Mouse (Mus musculus): ENCODE measurements around the gene Rbms3. TPM values are rescaled to one million over a fixed set of nuclear protein-coding genes. Genes with fewer than 3 reads are reported as not detected.

Gene Rbms3
- polyA plus RNA-seq, 1 experiment from 2014 or later = 48.9 TPM

GRCm38 (mm10) chr9:116872346-116872745 lies 757.4 kb downstream of the Rbms3 start:
- no peak overlapping the region for H3K4me2 ChIP-seq (replicated peaks; ENCODE audit: low read depth, low read length)
- TF ChIP-seq CTCF (IDR thresholded peaks at IDR 0.05) (no peak), EP300 (IDR thresholded peaks at IDR 0.05) (no peak)
- 0 out of 2 replicates have a peak, but pooled peaks cover 4% of the 10 kb centered on the region for H3K4me1 ChIP-seq (ENCODE audit: insufficient read depth, low read depth, low read length)
- H3K36me3 ChIP-seq (ENCODE audit: insufficient read depth, low read length) = no peaks in the 10 kb centered on the region
- no peak for DNase-seq (ENCODE audit: low spot score)
- H3K27ac ChIP-seq (ENCODE audit: low read length) = 0 out of 2 replicates have a peak overlapping the region, but pooled peaks have one; percentile 20
- ATAC-seq = no peak
- no peak overlapping the region for H3K4me3 ChIP-seq (ENCODE audit: low read depth, low read length)
- no peaks in the 10 kb centered on the region for H3K9me3 ChIP-seq (ENCODE audit: low read length)
- no peak overlapping the region for H3K9ac ChIP-seq (replicated peaks; ENCODE audit: low read depth)
- H3K27me3 ChIP-seq (replicated peaks; ENCODE audit: insufficient read depth, low read length) = no peaks in the 10 kb centered on the region
- 26% methylated on average over 6 of the region's 6 CpGs for WGBS

GRCm38 (mm10) chr9:116871576-116871975 lies 758.1 kb downstream of the Rbms3 start:
- H3K4me1 ChIP-seq (ENCODE audit: insufficient read depth, low read depth, low read length) = 0 out of 2 replicates have a peak, but pooled peaks cover 4% of the 10 kb centered on the region
- no peak overlapping the region for H3K27ac ChIP-seq (ENCODE audit: low read length)
- DNase-seq (ENCODE audit: low spot score) = peak; percentile 29
- no peak overlapping the region for H3K9ac ChIP-seq (replicated peaks; ENCODE audit: low read depth)
- ATAC-seq = 0 out of 2 replicates have a peak, but pooled peaks have one; percentile 20
- TF ChIP-seq CTCF (IDR thresholded peaks at IDR 0.05) = no peak
- no peak for TF ChIP-seq EP300 (IDR thresholded peaks at IDR 0.05)
- no peaks in the 10 kb centered on the region for H3K36me3 ChIP-seq (ENCODE audit: insufficient read depth, low read length)
- no peaks in the 10 kb centered on the region for H3K9me3 ChIP-seq (ENCODE audit: low read length)
- H3K27me3 ChIP-seq (replicated peaks; ENCODE audit: insufficient read depth, low read length) = no peaks in the 10 kb centered on the region
- 60% methylated on average over 5 of the region's 5 CpGs for WGBS
- H3K4me2 ChIP-seq (replicated peaks; ENCODE audit: low read depth, low read length) = no peak overlapping the region
- H3K4me3 ChIP-seq (ENCODE audit: low read depth, low read length) = no peak overlapping the region

GRCm38 (mm10) chr9:116866060-116866459 lies 763.7 kb downstream of the Rbms3 start:
- Histone ChIP-seq H3K4me3 (ENCODE audit: low read depth, low read length) (no peak overlapping the region), H3K27me3 (replicated peaks; ENCODE audit: insufficient read depth, low read length) (no peaks in the 10 kb centered on the region), H3K4me2 (replicated peaks; ENCODE audit: low read depth, low read length) (no peak overlapping the region), H3K36me3 (ENCODE audit: insufficient read depth, low read length) (no peaks in the 10 kb centered on the region), H3K9me3 (ENCODE audit: low read length) (no peaks in the 10 kb centered on the region), H3K4me1 (ENCODE audit: insufficient read depth, low read depth, low read length) (no peaks in the 10 kb centered on the region), H3K27ac (ENCODE audit: low read length) (no peak overlapping the region), H3K9ac (replicated peaks; ENCODE audit: low read depth) (no peak overlapping the region)
- no peak for DNase-seq (ENCODE audit: low spot score)
- no peak for ATAC-seq
- WGBS = 87% methylated on average over 7 of the region's 7 CpGs
- no peak for TF ChIP-seq EP300 (IDR thresholded peaks at IDR 0.05)
- no peak for TF ChIP-seq CTCF (IDR thresholded peaks at IDR 0.05)

GRCm38 (mm10) chr9:116863626-116864025 lies 766.1 kb downstream of the Rbms3 start:
- TF ChIP-seq EP300 (IDR thresholded peaks at IDR 0.05) (no peak), CTCF (IDR thresholded peaks at IDR 0.05) (peak; percentile 8; the same call in 1 of the 2 replicates)
- ATAC-seq = no peak
- H3K9ac ChIP-seq (replicated peaks; ENCODE audit: low read depth) = no peak overlapping the region
- no peaks in the 10 kb centered on the region for H3K36me3 ChIP-seq (ENCODE audit: insufficient read depth, low read length)
- no peak overlapping the region for H3K27ac ChIP-seq (ENCODE audit: low read length)
- no peaks in the 10 kb centered on the region for H3K27me3 ChIP-seq (replicated peaks; ENCODE audit: insufficient read depth, low read length)
- DNase-seq (ENCODE audit: low spot score) = peak; percentile 35
- no peaks in the 10 kb centered on the region for H3K9me3 ChIP-seq (ENCODE audit: low read length)
- H3K4me2 ChIP-seq (replicated peaks; ENCODE audit: low read depth, low read length) = no peak overlapping the region
- H3K4me1 ChIP-seq (ENCODE audit: insufficient read depth, low read depth, low read length) = no peaks in the 10 kb centered on the region
- no peak overlapping the region for H3K4me3 ChIP-seq (ENCODE audit: low read depth, low read length)
- 32% methylated on average over 4 of the region's 4 CpGs for WGBS

GRCm38 (mm10) chr9:116862341-116862740 lies 767.4 kb downstream of the Rbms3 start:
- H3K9me3 ChIP-seq (ENCODE audit: low read length) = no peaks in the 10 kb centered on the region
- H3K27ac ChIP-seq (ENCODE audit: low read length) = no peak overlapping the region
- H3K4me3 ChIP-seq (ENCODE audit: low read depth, low read length) = no peak overlapping the region
- ATAC-seq (no peak), DNase-seq (ENCODE audit: low spot score) (no peak)
- no peaks in the 10 kb centered on the region for H3K27me3 ChIP-seq (replicated peaks; ENCODE audit: insufficient read depth, low read length)
- H3K36me3 ChIP-seq (ENCODE audit: insufficient read depth, low read length) = no peaks in the 10 kb centered on the region
- H3K9ac ChIP-seq (replicated peaks; ENCODE audit: low read depth) = no peak overlapping the region
- WGBS = 74% methylated on average over 3 of the region's 3 CpGs
- no peak for TF ChIP-seq EP300 (IDR thresholded peaks at IDR 0.05)
- TF ChIP-seq CTCF (IDR thresholded peaks at IDR 0.05) = no peak
- no peaks in the 10 kb centered on the region for H3K4me1 ChIP-seq (ENCODE audit: insufficient read depth, low read depth, low read length)
- H3K4me2 ChIP-seq (replicated peaks; ENCODE audit: low read depth, low read length) = no peak overlapping the region

DNA sequence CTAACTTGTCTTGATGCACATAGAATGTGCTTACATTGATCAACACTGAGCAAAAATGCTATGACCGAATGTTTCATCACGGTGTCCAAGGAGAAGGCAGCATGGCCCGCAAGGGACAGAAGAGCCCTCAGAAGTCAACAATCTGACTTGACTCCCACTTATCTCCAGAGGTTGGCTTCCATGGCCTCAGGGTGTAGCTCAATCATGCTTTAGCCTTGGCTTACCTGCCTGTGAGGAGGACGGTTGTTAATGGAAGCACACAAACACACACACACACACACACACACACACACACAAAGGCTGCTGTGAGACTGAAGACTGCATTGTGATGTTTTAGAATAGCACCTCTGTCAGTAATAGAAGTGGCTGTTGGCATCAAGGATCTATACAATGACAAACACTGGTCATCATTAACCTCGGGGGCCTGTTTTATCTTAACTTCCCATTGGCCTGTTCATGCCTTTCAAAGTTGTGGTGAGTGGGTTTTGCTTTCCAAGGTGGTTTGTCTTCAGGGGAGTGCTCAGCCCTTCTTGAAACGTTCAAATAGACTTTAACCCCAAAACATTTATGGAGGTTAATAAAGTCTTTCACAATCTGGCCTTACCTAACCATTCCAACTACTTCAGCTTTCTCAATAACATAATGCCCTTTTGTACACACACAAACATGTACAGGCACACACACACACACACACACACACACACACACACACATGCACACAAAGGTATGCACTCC lies 771.7 kb downstream of the Rbms3 start:
- no peak for DNase-seq (ENCODE audit: low spot score)
- H3K4me1 ChIP-seq (ENCODE audit: insufficient read depth, low read depth, low read length) = no peaks in the 10 kb centered on the region
- TF ChIP-seq EP300 (IDR thresholded peaks at IDR 0.05) = no peak
- no peak for TF ChIP-seq CTCF (IDR thresholded peaks at IDR 0.05)
- ATAC-seq = no peak
- H3K4me3 ChIP-seq (ENCODE audit: low read depth, low read length) = no peak overlapping the region
- WGBS = 77% methylated on average over 6 of the region's 6 CpGs
- H3K27ac ChIP-seq (ENCODE audit: low read length) = no peak overlapping the region
- no peaks in the 10 kb centered on the region for H3K36me3 ChIP-seq (ENCODE audit: insufficient read depth, low read length)
- no peaks in the 10 kb centered on the region for H3K27me3 ChIP-seq (replicated peaks; ENCODE audit: insufficient read depth, low read length)
- H3K4me2 ChIP-seq (replicated peaks; ENCODE audit: low read depth, low read length) = no peak overlapping the region
- no peaks in the 10 kb centered on the region for H3K9me3 ChIP-seq (ENCODE audit: low read length)
- H3K9ac ChIP-seq (replicated peaks; ENCODE audit: low read depth) = no peak overlapping the region
